Mouse (Mus musculus): ENCODE measurements around the gene Zfp365. TPM values are rescaled to one million over a fixed set of nuclear protein-coding genes. Genes with fewer than 3 reads are reported as not detected.

The Zfp365 gene
- total RNA-seq, 2 experiments from 2014 or later = 0.31 to 0.32 TPM

GRCm38 (mm10) chr10:67906063-67906462 is 6.4 kb downstream of the Zfp365 start:
- DNase-seq (ENCODE audit: low spot score) = no peak

- no peak for DNase-seq (ENCODE audit: low spot score)
Measured at GRCm38 (mm10) chr10:67903387-67903786, 9.1 kb downstream of the Zfp365 start.

GRCm38 (mm10) chr10:67901179-67901578 is 11.3 kb downstream of the Zfp365 start:
- DNase-seq (ENCODE audit: low spot score) = no peak

- DNase-seq (ENCODE audit: low spot score) = no peak
Measured at GRCm38 (mm10) chr10:67898949-67899675, 13.3 kb downstream of the Zfp365 start.

GRCm38 (mm10) chr10:67898355-67898935 is 14.0 kb downstream of the Zfp365 start:
- DNase-seq (ENCODE audit: low spot score) = no peak

GRCm38 (mm10) chr10:67897281-67897680 is 15.2 kb downstream of the Zfp365 start:
- no peak for DNase-seq (ENCODE audit: low spot score)

- no peak for DNase-seq (ENCODE audit: low spot score)
Measured at GRCm38 (mm10) chr10:67894683-67895082, 17.8 kb downstream of the Zfp365 start.

GRCm38 (mm10) chr10:67894059-67894458 is 18.4 kb downstream of the Zfp365 start:
- DNase-seq (ENCODE audit: low spot score) = no peak

GRCm38 (mm10) chr10:67893226-67893625 is 19.2 kb downstream of the Zfp365 start:
- DNase-seq (ENCODE audit: low spot score) = no peak

- DNase-seq (ENCODE audit: low spot score) = no peak
Measured at GRCm38 (mm10) chr10:67891126-67891525, 21.3 kb downstream of the Zfp365 start.

GRCm38 (mm10) chr10:67887971-67888370 is 24.5 kb downstream of the Zfp365 start:
- no peak for DNase-seq (ENCODE audit: low spot score)

- no peak for DNase-seq (ENCODE audit: low spot score)
Measured at GRCm38 (mm10) chr10:67880692-67881091, 31.8 kb downstream of the Zfp365 start.

GRCm38 (mm10) chr10:67871811-67872210 is 40.7 kb downstream of the Zfp365 start:
- DNase-seq (ENCODE audit: low spot score) = peak; percentile 59

GRCm38 (mm10) chr10:67868234-67868633 is 44.2 kb downstream of the Zfp365 start:
- no peak for DNase-seq (ENCODE audit: low spot score)

GRCm38 (mm10) chr10:67865841-67866240 is 46.6 kb downstream of the Zfp365 start:
- DNase-seq (ENCODE audit: low spot score) = no peak

- no peak for DNase-seq (ENCODE audit: low spot score)
Measured at GRCm38 (mm10) chr10:67865063-67865462, 47.4 kb downstream of the Zfp365 start.

GRCm38 (mm10) chr10:67862331-67862730 is 50.1 kb downstream of the Zfp365 start:
- DNase-seq (ENCODE audit: low spot score) = no peak

- peak; percentile 75 for DNase-seq (ENCODE audit: low spot score)
Measured at GRCm38 (mm10) chr10:67858878-67859277, 53.6 kb downstream of the Zfp365 start.

GRCm38 (mm10) chr10:67857561-67857906 is 54.9 kb downstream of the Zfp365 start:
- no peak for DNase-seq (ENCODE audit: low spot score)

- DNase-seq (ENCODE audit: low spot score) = no peak
Measured at GRCm38 (mm10) chr10:67856791-67857560, 55.5 kb downstream of the Zfp365 start.

GRCm38 (mm10) chr10:67855760-67856159 is 56.7 kb downstream of the Zfp365 start:
- no peak for DNase-seq (ENCODE audit: low spot score)

GRCm38 (mm10) chr10:67852411-67852810 is 60.1 kb downstream of the Zfp365 start:
- no peak for DNase-seq (ENCODE audit: low spot score)

GRCm38 (mm10) chr10:67851079-67851478 is 61.4 kb downstream of the Zfp365 start:
- no peak for DNase-seq (ENCODE audit: low spot score)

Data from gastrocnemius, adult 18-20 months (tissue).